Mouse (Mus musculus) left cerebral cortex, adult 8-10 months (tissue): ENCODE measurements around the gene Ezr. TPM values are rescaled to one million over a fixed set of nuclear protein-coding genes. Genes with fewer than 3 reads are reported as not detected.

ENCODE experiments used
- DNase-seq, 2 experiments: peaks; one replicate each; pipeline ENCODE4 v3.0.0; 2022; ENCODE audit warnings: low spot score in 2 of 2
- total RNA-seq, 4 experiments: library from RNA; stranded (reverse); gene quantifications; 2 replicates each; pipeline ENCODE4 v1.2.4; 2022

Gene Ezr
- total RNA-seq, 4 experiments from 2014 or later: 37.9 to 48.8 (median 40.2) TPM

GRCm38 (mm10) chr17:6744366-6744765, 38.2 kb downstream of the Ezr start:
- no peak for DNase-seq

GRCm38 (mm10) chr17:6743787-6744239, 38.8 kb downstream of the Ezr start:
- DNase-seq: no peak

- DNase-seq: no peak
These were observed 39.5 kb downstream of the Ezr start for GRCm38 (mm10) chr17:6743039-6743575.

- no peak for DNase-seq
These were observed 40.2 kb downstream of the Ezr start for GRCm38 (mm10) chr17:6742083-6743038.

GRCm38 (mm10) chr17:6741271-6741670, 41.3 kb downstream of the Ezr start:
- no peak for DNase-seq

GRCm38 (mm10) chr17:6740331-6741170, 42.0 kb downstream of the Ezr start:
- no peak for DNase-seq

GRCm38 (mm10) chr17:6739756-6740155, 42.8 kb downstream of the Ezr start:
- DNase-seq: no peak

GRCm38 (mm10) chr17:6739266-6739665, 43.3 kb downstream of the Ezr start:
- DNase-seq: no peak

- DNase-seq: no peak
These were observed 43.7 kb downstream of the Ezr start for GRCm38 (mm10) chr17:6738836-6739235.

- no peak for DNase-seq
These were observed 45.1 kb downstream of the Ezr start for GRCm38 (mm10) chr17:6737273-6737997.

GRCm38 (mm10) chr17:6736306-6737272, 46.0 kb downstream of the Ezr start:
- no peak for DNase-seq

- DNase-seq: no peak
These were observed 47.7 kb downstream of the Ezr start for GRCm38 (mm10) chr17:6734746-6735441.

- no peak for DNase-seq
These were observed 49.2 kb downstream of the Ezr start for GRCm38 (mm10) chr17:6733322-6733875.

- no peak for DNase-seq
These were observed 49.9 kb downstream of the Ezr start for GRCm38 (mm10) chr17:6732665-6733064.

- no peak for DNase-seq
These were observed 51.0 kb downstream of the Ezr start for GRCm38 (mm10) chr17:6731634-6732033.

GRCm38 (mm10) chr17:6731132-6731531, 51.5 kb downstream of the Ezr start:
- DNase-seq: no peak

- DNase-seq: no peak
These were observed 53.3 kb downstream of the Ezr start for GRCm38 (mm10) chr17:6729244-6729742.

- DNase-seq: no peak
These were observed 54.5 kb downstream of the Ezr start for GRCm38 (mm10) chr17:6727996-6728610.
